Mouse (Mus musculus): ENCODE data around the gene Bnip2. TPM values are rescaled to one million over a fixed set of nuclear protein-coding genes. Genes with fewer than 3 reads are reported as not detected.

Bnip2 gene
- polyA plus RNA-seq (2012; rRNA removed) (13.9 and 23.8 TPM in 2 replicates), polyA plus RNA-seq (2014; fragmentation: Nextera tagmentation; extraction: Ambion mirVana) (46.6 and 49.4 TPM in 2 replicates)

DNA sequence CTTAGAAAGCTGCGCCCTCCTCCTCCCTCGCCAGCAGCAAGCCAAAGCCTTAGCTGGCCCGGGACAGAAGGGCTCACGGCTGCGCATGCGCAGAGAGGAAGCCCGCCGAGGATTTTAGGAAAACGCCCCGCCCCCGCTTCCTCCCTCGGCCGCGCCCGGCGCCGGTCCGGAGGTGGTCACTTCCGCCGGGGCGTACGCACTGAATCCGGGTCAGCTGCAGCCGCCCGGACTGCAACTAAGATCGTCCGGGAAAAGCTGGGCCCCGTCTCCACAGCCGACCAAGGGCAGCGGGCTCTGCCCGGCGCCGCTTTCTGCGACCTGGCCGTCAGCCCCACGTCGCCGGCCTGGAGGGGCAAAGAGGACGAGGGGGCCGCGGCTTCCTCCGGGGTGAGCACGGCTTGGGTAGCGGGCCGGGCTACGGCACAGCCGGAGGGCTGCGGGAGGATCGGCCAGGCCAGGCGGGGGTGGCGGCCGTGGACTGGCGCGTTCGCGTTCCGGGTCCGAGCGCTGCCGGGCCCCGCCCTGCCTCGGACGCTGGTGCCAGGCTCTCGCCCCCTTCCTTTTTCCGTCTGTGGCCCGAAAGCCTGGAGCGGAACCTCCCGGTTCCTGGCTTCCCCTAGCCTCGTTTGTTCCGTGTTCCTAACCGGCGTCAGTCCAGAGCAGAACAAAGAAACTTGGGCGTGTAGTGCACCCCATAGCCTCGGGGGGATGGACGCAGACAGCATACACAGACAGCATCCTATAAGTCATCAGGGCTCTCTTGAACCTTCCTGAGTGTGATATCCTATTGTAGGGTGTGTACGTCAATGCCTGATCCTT lies at the start of gene Bnip2:
Bnip2 (plus strand) TSS at position 164 of the 819 bp plus-strand sequence.
- Histone ChIP-seq H3K27me3 (ENCODE audit: control insufficient read depth, insufficient read depth, low read length) (no peaks in the 10 kb centered on the region), H3K9me3 (ENCODE audit: control insufficient read depth, low read length) (no peaks in the 10 kb centered on the region), H3K4me1 (replicated peaks; ENCODE audit: control insufficient read depth in 2 of 2, insufficient read depth in 2 of 2, low read length in 1 of 2) (peaks cover 22 to 32% of the 10 kb centered on the region in 2 experiments), H3K4me3 (ENCODE audit: insufficient read depth in 1 of 2, low read depth in 2 of 2, low read length in 2 of 2) (peak within 1 kb of the TSS; percentile 75 to 99), H3K36me3 (replicated peaks; ENCODE audit: control insufficient read depth, insufficient read depth, low read depth) (no peaks in the 10 kb centered on the region), H3K9ac (replicated peaks) (peak within 1 kb of the TSS; percentile 98), H3K4me2 (ENCODE audit: low read depth) (peak within 1 kb of the TSS; percentile 75), H3K27ac (peak within 1 kb of the TSS; percentile 83)
- TF ChIP-seq EP300 (IDR thresholded peaks at IDR 0.05; ENCODE audit: low read depth) (no peak), CTCF (IDR thresholded peaks at IDR 0.05; ENCODE audit: low read depth) (peak; percentile 38; the same call in 1 of the 2 replicates)
- ATAC-seq (ENCODE audit: insufficient read depth) (peak; percentile 90), DNase-seq (ENCODE audit: low read depth in 3 of 3, low spot score in 3 of 3) (peak; percentile 84)
- WGBS (ENCODE audit: insufficient replicate concordance), result under 1% methylated on average over 75 of the region's 76 CpGs

DNA sequence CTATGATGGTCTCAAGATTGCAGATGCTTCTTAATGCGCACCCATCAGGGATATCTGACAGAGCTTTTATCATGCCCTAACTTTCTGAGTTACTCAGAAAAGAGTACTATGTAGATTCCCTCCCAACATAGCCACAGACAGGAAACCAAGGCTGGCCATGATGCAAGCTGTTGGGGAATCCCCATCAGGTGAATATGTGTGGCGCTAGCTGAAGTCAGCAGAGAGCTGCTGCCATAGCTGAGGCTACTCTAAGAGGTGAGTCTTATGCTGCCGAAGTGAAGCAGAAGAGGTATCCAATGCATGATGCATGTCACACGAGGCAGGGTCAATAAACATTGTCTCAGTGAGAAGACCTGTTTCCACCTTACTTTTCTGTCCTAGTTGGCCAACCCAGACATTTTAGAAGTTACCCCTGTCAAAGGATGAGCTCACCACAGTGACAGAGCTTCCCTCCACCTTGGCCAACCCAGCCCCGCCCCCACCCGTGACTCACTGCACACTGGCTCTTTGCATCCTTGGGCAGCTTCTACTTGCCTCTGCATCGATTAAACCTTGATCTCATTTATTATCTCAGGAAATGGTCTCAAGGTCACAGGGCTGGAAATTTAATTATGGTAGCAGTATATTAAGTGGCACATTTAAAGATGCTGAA lies 48.3 kb upstream of the Bnip2 start:
- no peak overlapping the region for H3K9ac ChIP-seq (replicated peaks)
- H3K4me2 ChIP-seq (ENCODE audit: low read depth), result no peak overlapping the region
- no peaks in the 10 kb centered on the region for H3K36me3 ChIP-seq (replicated peaks; ENCODE audit: control insufficient read depth, insufficient read depth, low read depth)
- no peaks in the 10 kb centered on the region for H3K9me3 ChIP-seq (ENCODE audit: control insufficient read depth, low read length)
- TF ChIP-seq EP300 (IDR thresholded peaks at IDR 0.05; ENCODE audit: low read depth) (no peak), CTCF (IDR thresholded peaks at IDR 0.05; ENCODE audit: low read depth) (no peak)
- H3K4me1 ChIP-seq (replicated peaks; ENCODE audit: control insufficient read depth in 2 of 2, insufficient read depth in 2 of 2, low read length in 1 of 2), result no peaks in the 10 kb centered on the region
- no peak overlapping the region for H3K27ac ChIP-seq
- DNase-seq (ENCODE audit: low read depth in 3 of 3, low spot score in 3 of 3) (no peak), ATAC-seq (ENCODE audit: insufficient read depth) (no peak)
- no peak overlapping the region for H3K4me3 ChIP-seq (ENCODE audit: insufficient read depth in 1 of 2, low read depth in 2 of 2, low read length in 2 of 2)
- H3K27me3 ChIP-seq (ENCODE audit: control insufficient read depth, insufficient read depth, low read length), result no peaks in the 10 kb centered on the region
- 59% methylated on average over 7 of the region's 7 CpGs for WGBS (ENCODE audit: insufficient replicate concordance)

DNA sequence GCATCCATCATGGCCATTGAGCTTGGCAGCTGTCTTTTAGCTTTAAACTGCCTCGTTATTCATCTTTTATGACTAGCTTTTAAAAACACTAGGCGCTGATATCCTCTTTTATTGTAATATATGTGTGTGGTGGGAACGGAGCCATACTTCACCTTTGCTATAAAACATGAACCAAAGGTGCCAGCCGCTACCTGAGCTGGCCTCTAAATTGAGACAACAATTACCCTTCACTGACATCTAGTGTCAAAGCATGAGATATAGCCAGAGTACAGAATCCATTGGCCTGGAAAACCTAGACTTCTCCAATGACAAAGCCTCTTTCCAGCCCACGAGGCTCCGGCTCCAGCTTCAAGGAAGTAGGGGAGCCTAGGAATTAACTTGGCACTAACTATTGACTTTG lies 47.7 kb upstream of the Bnip2 start:
- no peaks in the 10 kb centered on the region for H3K4me1 ChIP-seq (replicated peaks; ENCODE audit: control insufficient read depth in 2 of 2, insufficient read depth in 2 of 2, low read length in 1 of 2)
- H3K9ac ChIP-seq (replicated peaks), result no peak overlapping the region
- H3K27me3 ChIP-seq (ENCODE audit: control insufficient read depth, insufficient read depth, low read length), result no peaks in the 10 kb centered on the region
- 66% methylated on average over 6 of the region's 6 CpGs for WGBS (ENCODE audit: insufficient replicate concordance)
- H3K36me3 ChIP-seq (replicated peaks; ENCODE audit: control insufficient read depth, insufficient read depth, low read depth), result no peaks in the 10 kb centered on the region
- H3K9me3 ChIP-seq (ENCODE audit: control insufficient read depth, low read length), result no peaks in the 10 kb centered on the region
- TF ChIP-seq EP300 (IDR thresholded peaks at IDR 0.05; ENCODE audit: low read depth) (no peak), CTCF (IDR thresholded peaks at IDR 0.05; ENCODE audit: low read depth) (no peak)
- no peak overlapping the region for H3K27ac ChIP-seq
- ATAC-seq (ENCODE audit: insufficient read depth) (no peak), DNase-seq (ENCODE audit: low read depth in 3 of 3, low spot score in 3 of 3) (no peak)
- H3K4me3 ChIP-seq (ENCODE audit: insufficient read depth in 1 of 2, low read depth in 2 of 2, low read length in 2 of 2), result no peak overlapping the region
- no peak overlapping the region for H3K4me2 ChIP-seq (ENCODE audit: low read depth)

DNA sequence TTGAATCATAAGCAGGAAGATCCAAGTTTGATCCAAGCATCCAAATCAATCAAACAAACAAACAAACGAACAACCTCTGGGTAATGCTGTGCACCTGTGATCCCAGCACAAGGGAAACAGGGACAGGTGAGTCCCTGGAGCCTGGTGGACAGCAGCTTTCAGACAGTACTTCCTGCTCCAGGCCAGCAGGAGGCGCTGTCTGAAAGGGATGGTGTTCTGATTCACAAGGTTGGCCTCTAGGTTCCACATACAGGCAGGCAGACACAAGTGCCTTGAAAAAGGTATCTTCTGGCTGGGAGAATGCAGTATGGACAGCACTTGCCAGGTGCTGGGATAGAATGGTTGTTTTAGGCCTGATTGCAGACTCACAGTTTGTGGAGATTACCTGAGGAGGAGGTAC lies 40.3 kb upstream of the Bnip2 start:
- WGBS (ENCODE audit: insufficient replicate concordance), result 0% methylated on average over 2 of the region's 2 CpGs

DNA sequence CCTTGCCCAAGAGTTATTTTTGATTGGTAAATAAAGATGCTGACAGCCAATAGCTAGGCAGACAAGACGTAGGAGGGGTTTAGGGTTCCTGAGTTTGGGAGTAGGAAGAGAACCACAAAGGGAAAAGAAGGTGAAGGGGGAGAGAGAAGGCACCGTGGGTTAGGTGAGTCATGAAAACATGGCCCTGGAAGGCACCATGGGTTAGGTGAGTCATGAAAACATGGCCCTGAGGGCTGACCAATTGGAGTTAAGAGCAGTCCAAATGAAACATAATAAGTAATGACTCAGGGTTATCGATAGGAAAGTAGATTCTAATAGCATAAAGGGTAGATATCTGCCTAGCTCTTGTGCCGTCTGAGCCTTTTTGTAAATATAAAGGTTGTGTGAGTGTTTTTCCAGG lies 39.6 kb upstream of the Bnip2 start:
- WGBS (ENCODE audit: insufficient replicate concordance), result 56% methylated on average over 4 of the region's 4 CpGs
- no peaks in the 10 kb centered on the region for H3K27me3 ChIP-seq (ENCODE audit: control insufficient read depth, insufficient read depth, low read length)
- H3K9ac ChIP-seq (replicated peaks), result no peak overlapping the region
- TF ChIP-seq EP300 (IDR thresholded peaks at IDR 0.05; ENCODE audit: low read depth), result no peak
- no peak for TF ChIP-seq CTCF (IDR thresholded peaks at IDR 0.05; ENCODE audit: low read depth)
- H3K4me2 ChIP-seq (ENCODE audit: low read depth), result no peak overlapping the region
- no peaks in the 10 kb centered on the region for H3K4me1 ChIP-seq (replicated peaks; ENCODE audit: control insufficient read depth in 2 of 2, insufficient read depth in 2 of 2, low read length in 1 of 2)
- no peak overlapping the region for H3K4me3 ChIP-seq (ENCODE audit: insufficient read depth in 1 of 2, low read depth in 2 of 2, low read length in 2 of 2)
- no peak overlapping the region for H3K27ac ChIP-seq
- no peaks in the 10 kb centered on the region for H3K36me3 ChIP-seq (replicated peaks; ENCODE audit: control insufficient read depth, insufficient read depth, low read depth)
- no peak for ATAC-seq (ENCODE audit: insufficient read depth)
- no peak for DNase-seq (ENCODE audit: low read depth in 3 of 3, low spot score in 3 of 3)
- no peaks in the 10 kb centered on the region for H3K9me3 ChIP-seq (ENCODE audit: control insufficient read depth, low read length)

More for the DNA sequence above, 40.3 kb upstream of the Bnip2 start:
- DNase-seq (ENCODE audit: low read depth in 3 of 3, low spot score in 3 of 3), result peak; percentile 4 to 30 (median 22)
- TF ChIP-seq EP300 (IDR thresholded peaks at IDR 0.05; ENCODE audit: low read depth) (no peak), CTCF (IDR thresholded peaks at IDR 0.05; ENCODE audit: low read depth) (peak; percentile 94)
- Histone ChIP-seq H3K9me3 (ENCODE audit: control insufficient read depth, low read length) (no peaks in the 10 kb centered on the region), H3K27me3 (ENCODE audit: control insufficient read depth, insufficient read depth, low read length) (no peaks in the 10 kb centered on the region), H3K36me3 (replicated peaks; ENCODE audit: control insufficient read depth, insufficient read depth, low read depth) (no peaks in the 10 kb centered on the region), H3K27ac (no peak overlapping the region), H3K4me2 (ENCODE audit: low read depth) (no peak overlapping the region), H3K9ac (replicated peaks) (no peak overlapping the region), H3K4me1 (replicated peaks; ENCODE audit: control insufficient read depth in 2 of 2, insufficient read depth in 2 of 2, low read length in 1 of 2) (no peaks in the 10 kb centered on the region), H3K4me3 (ENCODE audit: insufficient read depth in 1 of 2, low read depth in 2 of 2, low read length in 2 of 2) (no peak overlapping the region)
- ATAC-seq (ENCODE audit: insufficient read depth), result no peak
